Mouse (Mus musculus) skeletal muscle tissue, postnatal 0 days (tissue): ENCODE data around the gene Nme7. TPM values are rescaled to one million over a fixed set of nuclear protein-coding genes. Genes with fewer than 3 reads are reported as not detected.

Experiments
- polyA plus RNA-seq: library from polyadenylated mRNA; unstranded; fragments of >200 nt; fragmentation: Nextera tagmentation; extraction: Ambion mirVana; gene quantifications from 2 replicates; pipeline ENCODE4 v1.2.1, GENCODE M21; 2015

The Nme7 gene
- polyA plus RNA-seq: 7.6 and 10.8 TPM in 2 replicates

DNA sequence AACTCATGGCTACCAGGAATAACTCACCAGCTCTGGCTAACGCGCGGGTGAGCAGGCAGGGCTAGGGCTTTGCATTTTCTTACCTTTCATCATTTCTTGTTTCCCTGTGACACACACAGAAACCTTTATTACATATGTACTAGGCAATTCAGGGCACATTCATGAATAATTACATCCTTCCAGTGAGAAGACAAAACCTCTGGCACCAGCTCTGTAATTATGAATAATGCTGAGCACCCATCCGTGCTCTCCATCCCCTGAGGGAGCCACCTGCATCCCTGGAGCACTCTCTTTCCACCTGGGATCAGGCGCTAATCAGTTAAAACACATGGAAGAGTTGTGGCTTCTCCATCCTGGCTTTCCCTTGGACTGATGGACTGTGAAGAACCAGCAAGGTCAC is at the start of gene Nme7:
Nme7 (plus strand) TSS at position 301 of the 400 bp plus-strand sequence.

DNA sequence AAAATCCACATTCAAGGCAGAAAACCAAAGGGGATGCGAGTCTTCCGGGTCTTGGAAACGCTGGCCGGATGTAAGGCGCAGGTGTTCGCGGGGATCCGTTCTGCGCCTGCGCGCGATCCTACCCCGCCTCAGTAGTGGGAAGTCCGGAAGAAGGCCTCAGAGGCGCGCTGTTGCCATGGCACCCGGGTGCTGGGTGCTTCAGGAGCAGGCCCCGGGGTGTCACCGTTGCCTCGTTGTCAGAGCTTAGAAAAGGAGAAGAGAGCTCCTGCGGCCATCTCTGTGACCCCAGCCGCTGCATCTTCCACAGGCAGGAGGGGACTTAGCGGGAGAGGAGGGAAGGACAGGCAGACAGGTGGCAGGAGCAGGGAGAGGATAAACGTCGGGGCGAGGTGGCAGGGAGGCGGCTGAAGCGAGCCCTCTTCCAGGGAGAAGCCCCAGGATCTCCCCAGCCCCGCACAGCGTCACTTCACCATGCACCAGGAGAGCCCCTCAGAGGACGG is 28.4 kb upstream of the Nme7 start, which contains the start of gene Ccdc181:
Ccdc181 (plus strand) TSS at position 131 of the 500 bp plus-strand sequence.

DNA sequence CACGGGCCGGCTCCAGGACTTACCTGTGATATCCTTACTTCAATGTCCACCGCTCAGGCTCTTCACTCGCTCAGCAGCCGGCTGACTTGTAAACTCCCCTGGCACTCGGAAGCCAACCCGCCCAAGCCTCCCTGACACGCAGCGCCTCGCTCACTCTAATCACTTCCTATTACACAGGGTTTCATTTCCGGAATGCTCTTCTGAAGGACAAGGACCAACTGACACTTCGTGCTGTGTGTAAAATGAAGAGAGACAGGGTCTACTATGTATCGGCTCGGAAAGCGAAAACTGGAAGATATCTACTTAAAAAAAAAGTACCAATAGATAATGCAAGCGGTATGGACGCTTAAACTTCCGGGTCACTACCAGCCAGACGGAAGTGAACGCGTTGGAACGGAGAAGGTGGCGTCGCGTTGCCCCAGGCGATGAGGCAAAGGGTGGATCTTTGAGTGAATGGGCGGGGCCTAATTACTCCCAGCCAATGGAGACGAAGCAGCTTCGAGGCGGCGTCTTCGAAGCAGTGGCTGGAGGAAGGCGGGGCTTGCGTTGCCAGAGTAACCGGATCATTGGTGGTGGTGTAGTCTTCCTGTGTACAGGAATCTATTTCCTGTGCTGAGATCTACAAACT is 3.3 kb downstream of the Nme7 start, which contains the start of gene Blzf1:
Blzf1 (minus strand) TSS at position 366 of the 628 bp plus-strand sequence.

DNA sequence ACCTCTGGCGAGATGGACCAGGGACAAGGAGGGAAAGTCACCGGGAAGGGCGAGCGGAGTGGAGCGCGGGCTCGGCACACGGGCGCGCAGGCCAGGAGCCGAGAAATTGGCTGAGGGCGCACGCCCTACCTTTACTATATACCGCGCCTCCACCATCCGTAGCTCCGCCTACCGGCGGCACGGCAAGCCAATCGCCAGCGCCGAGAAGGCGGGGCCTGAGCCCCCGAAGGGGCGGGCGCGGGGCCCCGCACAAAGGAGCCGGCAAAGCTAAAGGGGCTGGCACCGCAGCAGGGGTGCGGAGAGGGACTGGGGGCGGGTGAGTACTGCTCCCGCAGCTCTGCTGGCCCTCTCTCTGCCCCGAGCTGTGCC is 154.3 kb downstream of the Nme7 start, which contains the start of gene Atp1b1:
Atp1b1 (minus strand) TSS at position 111 of the 369 bp plus-strand sequence.

Other genes starting within 250 kb of the Nme7 start
- gene Sell, start 242.1 kb upstream of the Nme7 start, polyA plus RNA-seq: 0.27 and 0.45 TPM in 2 replicates
- 0.62 and 0.88 TPM in 2 replicates for gene Selp, start 188.9 kb upstream of the Nme7 start, polyA plus RNA-seq
- gene F5, start 152.3 kb upstream of the Nme7 start, polyA plus RNA-seq: 0.05 TPM in 2 replicates
- 2.7 and 2.9 TPM in 2 replicates for gene Slc19a2, start 55.1 kb upstream of the Nme7 start, polyA plus RNA-seq
- 3.4 and 4.8 TPM in 2 replicates for gene Ccdc181, start 28.5 kb upstream of the Nme7 start, polyA plus RNA-seq
- gene Blzf1, start 3.4 kb downstream of the Nme7 start, polyA plus RNA-seq: 22.3 and 24.0 TPM in 2 replicates
- 30.7 and 34.3 TPM in 2 replicates for gene Atp1b1, start 154.2 kb downstream of the Nme7 start, polyA plus RNA-seq